Mouse (Mus musculus) limb, embryonic 10.5 days (tissue): ENCODE measurements around the gene Tesk1. TPM values are rescaled to one million over a fixed set of nuclear protein-coding genes. Genes with fewer than 3 reads are reported as not detected.

Experiments used
- DNase-seq: peaks from one replicate; pipeline ENCODE4 v3.0.0-alpha.2; 2017; ENCODE audit warnings: low spot score
- H3K27ac ChIP-seq: fragments of 300-500 bp; sonication (generic); 2 replicates; pipeline ENCODE4 v1.5.1; 2016; ENCODE audit warnings: mild to moderate bottlenecking
- H3K27me3 ChIP-seq: fragments of 300-500 bp; sonication (generic); 2 replicates; pipeline ENCODE4 v1.6.1; 2016; ENCODE audit warnings: low read depth, mild to moderate bottlenecking; ENCODE audit not compliant: poor library complexity, severe bottlenecking
- H3K36me3 ChIP-seq: fragments of 300-500 bp; sonication (generic); 2 replicates; pipeline ENCODE4 v1.6.1; 2016; ENCODE audit warnings: mild to moderate bottlenecking, moderate library complexity
- H3K4me1 ChIP-seq: fragments of 300-500 bp; sonication (generic); 2 replicates; pipeline ENCODE4 v1.6.1; 2016
- H3K4me3 ChIP-seq: fragments of 300-500 bp; sonication (generic); 2 replicates; pipeline ENCODE4 v1.5.1; 2016; ENCODE audit warnings: mild to moderate bottlenecking, moderate library complexity
- H3K9me3 ChIP-seq: fragments of 300-500 bp; sonication (generic); replicated peaks from 2 replicates; pipeline ENCODE4 v1.6.1; 2016; ENCODE audit warnings: mild to moderate bottlenecking
- WGBS: fragments of 180-500 bp; shearing (Covaris S2); methylation state at CpG from one replicate; pipeline ENCODE4 v1.1.7; 2016; 5-methylcytosine and 5-hydroxymethylcytosine counted together
- polyA plus RNA-seq: library from polyadenylated mRNA; unstranded; fragments of >200 nt; fragmentation: Nextera tagmentation; extraction: Ambion mirVana; gene quantifications from 2 replicates; pipeline ENCODE4 v1.2.1, GENCODE M21; 2016

The Tesk1 gene
- polyA plus RNA-seq, 1 experiment from 2014 or later: 9.7 TPM

- peak; percentile 59 for DNase-seq
- no peaks in the 10 kb centered on the region for H3K27me3 ChIP-seq
- peak overlapping the region; percentile 90 for H3K4me3 ChIP-seq
- H3K4me1 ChIP-seq: peaks cover 10% of the 10 kb centered on the region
- H3K27ac ChIP-seq: peak overlapping the region; percentile 94
- 1% methylated on average over 28 of the region's 28 CpGs for WGBS
- H3K9me3 ChIP-seq: no peaks in the 10 kb centered on the region
- H3K36me3 ChIP-seq: peaks cover 37% of the 10 kb centered on the region
These were observed 1.8 kb downstream of the Tesk1 start for GRCm38 (mm10) chr4:43443511-43443910.

- no peaks in the 10 kb centered on the region for H3K9me3 ChIP-seq
- WGBS: 94% methylated on average over 13 of the region's 13 CpGs
- DNase-seq: no peak
- no peak overlapping the region for H3K27ac ChIP-seq
- H3K27me3 ChIP-seq: peaks cover 12% of the 10 kb centered on the region
- H3K4me1 ChIP-seq: peaks cover 10% of the 10 kb centered on the region
- H3K4me3 ChIP-seq: no peak overlapping the region
- H3K36me3 ChIP-seq: peaks cover 39% of the 10 kb centered on the region
These were observed 5.5 kb downstream of the Tesk1 start for GRCm38 (mm10) chr4:43447251-43447650.

GRCm38 (mm10) chr4:43448554-43448953, 6.8 kb downstream of the Tesk1 start:
- H3K27me3 ChIP-seq: peaks cover 25% of the 10 kb centered on the region
- peaks cover 16% of the 10 kb centered on the region for H3K4me1 ChIP-seq
- H3K36me3 ChIP-seq: peaks cover 39% of the 10 kb centered on the region
- no peak overlapping the region for H3K27ac ChIP-seq
- 85% methylated on average over 3 of the region's 3 CpGs for WGBS
- no peaks in the 10 kb centered on the region for H3K9me3 ChIP-seq
- no peak overlapping the region for H3K4me3 ChIP-seq
- no peak for DNase-seq

GRCm38 (mm10) chr4:43452315-43452714, 10.6 kb downstream of the Tesk1 start:
- Histone ChIP-seq H3K27ac (no peak overlapping the region), H3K36me3 (peaks cover 13% of the 10 kb centered on the region), H3K27me3 (peaks cover 52% of the 10 kb centered on the region), H3K4me1 (peaks cover 23% of the 10 kb centered on the region), H3K9me3 (no peaks in the 10 kb centered on the region), H3K4me3 (no peak overlapping the region)
- 52% methylated on average over 11 of the region's 11 CpGs for WGBS
- DNase-seq: no peak

GRCm38 (mm10) chr4:43453413-43453812, 11.7 kb downstream of the Tesk1 start:
- H3K27me3 ChIP-seq: peaks cover 57% of the 10 kb centered on the region
- peak overlapping the region; percentile 41 for H3K4me3 ChIP-seq
- DNase-seq: peak; percentile 47
- peaks cover 3% of the 10 kb centered on the region for H3K36me3 ChIP-seq
- 0 out of 2 replicates have a peak overlapping the region, but pooled peaks have one; percentile 34 for H3K27ac ChIP-seq
- peaks cover 24% of the 10 kb centered on the region for H3K4me1 ChIP-seq
- WGBS: under 1% methylated on average over 18 of the region's 18 CpGs
- H3K9me3 ChIP-seq: no peaks in the 10 kb centered on the region

- H3K4me1 ChIP-seq: peaks cover 24% of the 10 kb centered on the region
- no peaks in the 10 kb centered on the region for H3K36me3 ChIP-seq
- H3K4me3 ChIP-seq: peak within 1 kb of the TSS; percentile 41
- no peak for DNase-seq
- H3K27me3 ChIP-seq: peaks cover 57% of the 10 kb centered on the region
- no peaks in the 10 kb centered on the region for H3K9me3 ChIP-seq
- WGBS: 29% methylated on average over 20 of the region's 20 CpGs
- H3K27ac ChIP-seq: 0 out of 2 replicates have a peak within 1 kb of the TSS, but pooled peaks have one; percentile 34
These were observed 12.5 kb downstream of the Tesk1 start, which contains the start of gene Cd72 for GRCm38 (mm10) chr4:43454041-43454836. Gene Cd72 (minus strand): TSS chr4:43454628.

GRCm38 (mm10) chr4:43456470-43456869, 14.7 kb downstream of the Tesk1 start:
- Histone ChIP-seq H3K36me3 (no peaks in the 10 kb centered on the region), H3K9me3 (no peaks in the 10 kb centered on the region), H3K4me1 (peaks cover 30% of the 10 kb centered on the region), H3K4me3 (no peak overlapping the region), H3K27ac (no peak overlapping the region), H3K27me3 (peaks cover 53% of the 10 kb centered on the region)
- no peak for DNase-seq
- 27% methylated on average over 4 of the region's 4 CpGs for WGBS

GRCm38 (mm10) chr4:43457124-43457523, 15.4 kb downstream of the Tesk1 start:
- H3K27ac ChIP-seq: no peak overlapping the region
- H3K4me3 ChIP-seq: no peak overlapping the region
- WGBS: 23% methylated on average over 8 of the region's 8 CpGs
- H3K9me3 ChIP-seq: no peaks in the 10 kb centered on the region
- H3K4me1 ChIP-seq: peaks cover 30% of the 10 kb centered on the region
- no peak for DNase-seq
- H3K27me3 ChIP-seq: peaks cover 46% of the 10 kb centered on the region
- no peaks in the 10 kb centered on the region for H3K36me3 ChIP-seq

GRCm38 (mm10) chr4:43463102-43463501, 21.4 kb downstream of the Tesk1 start:
- no peak overlapping the region for H3K4me3 ChIP-seq
- H3K27me3 ChIP-seq: no peaks in the 10 kb centered on the region
- H3K27ac ChIP-seq: no peak overlapping the region
- WGBS: 87% methylated on average over 5 of the region's 5 CpGs
- H3K4me1 ChIP-seq: peaks cover 5% of the 10 kb centered on the region; the same call in 1 of the 2 replicates
- no peaks in the 10 kb centered on the region for H3K36me3 ChIP-seq
- no peaks in the 10 kb centered on the region for H3K9me3 ChIP-seq
- DNase-seq: no peak

- WGBS: 84% methylated on average over 6 of the region's 6 CpGs
- H3K36me3 ChIP-seq: no peaks in the 10 kb centered on the region
- no peak for DNase-seq
These were observed 24.2 kb downstream of the Tesk1 start for GRCm38 (mm10) chr4:43465935-43466334.

GRCm38 (mm10) chr4:43466872-43467271, 25.1 kb downstream of the Tesk1 start:
- Histone ChIP-seq H3K27me3 (no peaks in the 10 kb centered on the region), H3K27ac (no peak overlapping the region), H3K36me3 (no peaks in the 10 kb centered on the region), H3K4me3 (no peak overlapping the region), H3K4me1 (no peaks in the 10 kb centered on the region), H3K9me3 (no peaks in the 10 kb centered on the region)
- 93% methylated on average over 7 of the region's 7 CpGs for WGBS
- DNase-seq: no peak

More at GRCm38 (mm10) chr4:43465935-43466334, 24.2 kb downstream of the Tesk1 start:
- H3K4me3 ChIP-seq: no peak overlapping the region
- no peaks in the 10 kb centered on the region for H3K9me3 ChIP-seq
- H3K27ac ChIP-seq: no peak overlapping the region
- H3K4me1 ChIP-seq: no peaks in the 10 kb centered on the region
- H3K27me3 ChIP-seq: no peaks in the 10 kb centered on the region

- Histone ChIP-seq H3K36me3 (no peaks in the 10 kb centered on the region), H3K9me3 (no peaks in the 10 kb centered on the region), H3K4me3 (no peak overlapping the region), H3K4me1 (no peaks in the 10 kb centered on the region), H3K27ac (no peak overlapping the region), H3K27me3 (no peaks in the 10 kb centered on the region)
- DNase-seq: no peak
- WGBS: 94% methylated on average over 10 of the region's 10 CpGs
These were observed 28.6 kb downstream of the Tesk1 start for GRCm38 (mm10) chr4:43470301-43470700.

GRCm38 (mm10) chr4:43473636-43474035, 31.9 kb downstream of the Tesk1 start:
- Histone ChIP-seq H3K4me1 (peaks cover 4% of the 10 kb centered on the region), H3K27me3 (no peaks in the 10 kb centered on the region), H3K27ac (no peak overlapping the region), H3K36me3 (no peaks in the 10 kb centered on the region), H3K9me3 (no peaks in the 10 kb centered on the region), H3K4me3 (no peak overlapping the region)
- no peak for DNase-seq
- 88% methylated on average over 1 of the region's 1 CpGs for WGBS
